Mouse (Mus musculus): ENCODE measurements around the gene Wt1. TPM values are rescaled to one million over a fixed set of nuclear protein-coding genes. Genes with fewer than 3 reads are reported as not detected.
A peak's percentile ranks its signal among the peaks of the same experiment; 100 is the strongest.

The Wt1 gene
- polyA plus RNA-seq, 1 experiment from 2014 or later = 2.5 TPM

DNA sequence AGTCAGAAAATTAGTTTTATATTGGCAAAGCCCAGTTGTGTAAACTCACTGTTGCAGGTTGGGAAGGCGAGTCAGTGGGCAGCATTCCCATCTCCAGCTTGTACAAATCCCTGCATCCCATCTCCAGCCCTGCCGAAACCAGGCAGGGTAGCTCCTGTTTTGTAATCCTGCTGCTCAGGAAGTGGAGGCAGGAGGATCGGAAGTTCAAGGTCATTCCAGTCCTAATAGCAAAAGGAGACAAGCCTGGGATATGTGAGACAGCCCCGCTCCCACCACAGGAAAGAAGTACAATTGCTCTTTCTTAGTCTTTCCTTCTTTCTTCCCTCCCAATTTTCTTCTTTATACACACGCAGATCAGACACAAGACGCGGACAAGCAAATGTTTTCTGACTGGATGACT, 25.8 kb upstream of the Wt1 start:
- H3K9me3 ChIP-seq = no peaks in the 10 kb centered on the region
- no peak for ATAC-seq (ENCODE audit: low read depth)
- H3K4me3 ChIP-seq = no peak overlapping the region
- H3K27ac ChIP-seq (replicated peaks) = no peak overlapping the region
- WGBS = 84% methylated on average over 7 of the region's 7 CpGs
- H3K27me3 ChIP-seq = 0 out of 2 replicates have a peak, but pooled peaks cover 3% of the 10 kb centered on the region
- H3K9ac ChIP-seq = no peak overlapping the region
- no peaks in the 10 kb centered on the region for H3K36me3 ChIP-seq
- no peak overlapping the region for H3K4me2 ChIP-seq
- H3K4me1 ChIP-seq (replicated peaks) = 0 out of 2 replicates have a peak, but pooled peaks cover 5% of the 10 kb centered on the region

DNA sequence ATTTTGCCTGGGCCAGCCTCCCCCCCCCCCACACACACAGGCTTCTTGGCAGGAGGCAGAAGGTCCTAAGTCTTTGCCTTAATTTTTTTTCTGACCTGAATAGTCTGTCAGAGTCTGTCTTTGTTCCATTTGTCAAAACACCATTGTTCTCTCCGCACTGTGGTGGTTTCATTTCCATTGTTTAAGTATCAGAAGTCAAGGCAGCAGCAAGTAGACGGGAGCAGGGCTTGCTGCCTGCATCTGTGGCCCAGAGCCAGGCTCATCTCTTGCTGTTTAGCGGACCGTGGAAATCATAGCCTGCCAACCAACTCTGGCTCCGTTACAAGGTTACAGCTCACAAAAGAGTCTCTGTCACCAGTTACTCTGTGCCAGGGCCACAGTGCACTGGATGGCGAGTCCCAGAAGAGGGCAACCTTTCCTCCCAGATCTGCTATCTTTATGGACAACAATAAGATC, 17.6 kb upstream of the Wt1 start:
- H3K4me3 ChIP-seq = no peak overlapping the region
- WGBS = 9% methylated on average over 6 of the region's 6 CpGs

DNA sequence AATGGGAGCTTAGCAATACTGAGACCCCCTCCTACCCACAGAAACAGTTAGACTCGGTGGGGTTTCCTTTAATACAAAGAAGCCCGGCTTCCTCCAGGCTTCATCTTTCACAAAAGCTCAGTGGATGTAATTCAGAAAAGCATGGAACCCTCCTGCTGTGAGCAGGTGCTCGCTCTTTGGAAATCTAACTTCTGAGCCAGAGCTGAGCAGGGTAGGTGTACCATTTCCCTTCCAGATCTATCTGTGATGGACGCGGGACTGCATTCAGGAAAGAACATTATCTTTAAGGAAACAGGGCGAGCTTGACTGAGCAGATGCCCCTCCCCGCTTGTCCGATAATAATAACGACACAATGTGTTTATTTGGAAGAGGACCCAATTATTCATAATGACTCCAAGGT, 12.3 kb upstream of the Wt1 start:
- Histone ChIP-seq H3K4me2 (no peak overlapping the region), H3K4me3 (no peak overlapping the region), H3K9ac (no peak overlapping the region), H3K9me3 (no peaks in the 10 kb centered on the region), H3K36me3 (no peaks in the 10 kb centered on the region), H3K4me1 (replicated peaks) (peaks cover 7% of the 10 kb centered on the region; the same call in 1 of the 2 replicates), H3K27ac (replicated peaks) (no peak overlapping the region), H3K27me3 (peaks cover 73% of the 10 kb centered on the region)
- WGBS = 16% methylated on average over 9 of the region's 9 CpGs
- no peak for ATAC-seq (ENCODE audit: low read depth)

More for the DNA sequence above, 17.6 kb upstream of the Wt1 start:
- no peaks in the 10 kb centered on the region for H3K9me3 ChIP-seq
- H3K27me3 ChIP-seq = peaks cover 31% of the 10 kb centered on the region
- H3K9ac ChIP-seq = no peak overlapping the region
- H3K4me2 ChIP-seq = no peak overlapping the region
- 0 out of 2 replicates have a peak, but pooled peaks cover 6% of the 10 kb centered on the region for H3K4me1 ChIP-seq (replicated peaks)
- H3K27ac ChIP-seq (replicated peaks) = no peak overlapping the region
- ATAC-seq (ENCODE audit: low read depth) = peak; percentile 95
- H3K36me3 ChIP-seq = no peaks in the 10 kb centered on the region

DNA sequence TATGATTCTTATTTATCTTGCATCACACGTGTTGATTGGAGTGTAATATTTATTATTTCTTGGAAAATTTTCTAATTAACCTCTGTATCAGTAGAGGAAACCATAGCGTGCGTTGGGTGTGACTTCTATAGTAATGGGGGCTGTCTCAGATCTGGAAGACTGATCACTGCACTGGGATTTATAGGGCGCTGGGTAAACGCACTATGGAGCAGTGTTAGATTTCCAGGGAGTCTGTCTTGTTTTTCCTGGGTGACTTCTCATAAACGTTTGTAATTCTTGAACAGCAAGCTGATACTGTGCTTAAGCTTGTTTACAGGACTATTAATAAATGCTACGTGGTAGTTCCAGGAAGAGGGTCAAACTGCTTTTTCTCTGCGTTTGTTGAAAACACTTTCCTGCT, 8.7 kb upstream of the Wt1 start:
- H3K27ac ChIP-seq (replicated peaks) = no peak overlapping the region
- peaks cover 7% of the 10 kb centered on the region for H3K4me1 ChIP-seq (replicated peaks)
- H3K9ac ChIP-seq = no peak overlapping the region
- H3K4me2 ChIP-seq = no peak overlapping the region
- no peak overlapping the region for H3K4me3 ChIP-seq
- H3K27me3 ChIP-seq = peaks cover 89% of the 10 kb centered on the region
- H3K9me3 ChIP-seq = no peaks in the 10 kb centered on the region
- ATAC-seq (ENCODE audit: low read depth) = no peak
- WGBS = 65% methylated on average over 8 of the region's 8 CpGs
- H3K36me3 ChIP-seq = no peaks in the 10 kb centered on the region

DNA sequence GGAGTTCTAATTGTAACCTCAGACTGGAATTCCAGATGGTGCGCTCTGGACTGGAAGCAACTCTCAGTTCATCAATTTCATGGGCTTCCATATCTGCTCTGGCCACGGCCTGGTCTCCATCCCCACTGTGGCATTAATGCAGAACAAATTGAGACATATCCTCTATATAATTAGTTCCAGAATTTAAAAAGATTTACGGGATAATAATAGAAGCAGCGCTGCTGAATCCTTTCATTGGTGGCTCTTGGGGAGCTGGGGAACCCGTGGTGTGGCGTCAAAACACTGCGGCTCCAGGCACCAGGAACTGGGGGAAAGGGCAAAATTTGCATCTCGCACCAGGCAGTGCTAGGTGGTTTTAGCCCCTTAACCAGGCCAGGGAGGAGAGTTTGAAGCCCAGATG, 4.1 kb upstream of the Wt1 start:
- Histone ChIP-seq H3K9me3 (no peaks in the 10 kb centered on the region), H3K4me1 (replicated peaks) (peaks cover 19% of the 10 kb centered on the region), H3K27me3 (peaks cover 98% of the 10 kb centered on the region), H3K9ac (no peak overlapping the region), H3K4me3 (no peak overlapping the region), H3K27ac (replicated peaks) (no peak overlapping the region), H3K36me3 (no peaks in the 10 kb centered on the region), H3K4me2 (no peak overlapping the region)
- WGBS = 3% methylated on average over 8 of the region's 8 CpGs
- ATAC-seq (ENCODE audit: low read depth) = no peak

DNA sequence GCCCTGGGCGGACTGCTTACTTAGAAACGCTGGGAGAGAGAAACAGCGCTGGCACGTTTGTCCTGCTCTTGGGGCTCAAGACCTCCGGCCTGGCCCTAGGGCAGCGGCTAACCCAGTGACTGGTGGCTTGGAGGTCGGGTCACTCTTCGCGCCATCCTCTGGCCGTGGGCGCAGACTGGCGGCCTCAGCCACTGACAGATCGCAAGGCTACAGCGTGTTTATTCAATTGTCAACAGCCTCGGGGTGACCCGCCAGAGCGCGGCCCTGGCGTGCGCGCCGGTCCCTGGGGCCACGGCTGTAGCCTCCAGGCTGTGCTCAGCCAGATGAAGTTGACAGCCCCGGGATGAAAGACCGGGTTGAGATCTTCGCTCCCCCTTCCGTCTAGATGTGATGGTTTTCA, 3.4 kb upstream of the Wt1 start:
- no peak overlapping the region for H3K27ac ChIP-seq (replicated peaks)
- H3K27me3 ChIP-seq = peaks cover 98% of the 10 kb centered on the region
- H3K9me3 ChIP-seq = no peaks in the 10 kb centered on the region
- ATAC-seq (ENCODE audit: low read depth) = 0 out of 2 replicates have a peak, but pooled peaks have one; percentile 11
- 1% methylated on average over 27 of the region's 27 CpGs for WGBS
- H3K4me1 ChIP-seq (replicated peaks) = peaks cover 22% of the 10 kb centered on the region
- H3K36me3 ChIP-seq = no peaks in the 10 kb centered on the region
- H3K9ac ChIP-seq = no peak overlapping the region
- H3K4me3 ChIP-seq = no peak overlapping the region
- peak overlapping the region; percentile 11 for H3K4me2 ChIP-seq

DNA sequence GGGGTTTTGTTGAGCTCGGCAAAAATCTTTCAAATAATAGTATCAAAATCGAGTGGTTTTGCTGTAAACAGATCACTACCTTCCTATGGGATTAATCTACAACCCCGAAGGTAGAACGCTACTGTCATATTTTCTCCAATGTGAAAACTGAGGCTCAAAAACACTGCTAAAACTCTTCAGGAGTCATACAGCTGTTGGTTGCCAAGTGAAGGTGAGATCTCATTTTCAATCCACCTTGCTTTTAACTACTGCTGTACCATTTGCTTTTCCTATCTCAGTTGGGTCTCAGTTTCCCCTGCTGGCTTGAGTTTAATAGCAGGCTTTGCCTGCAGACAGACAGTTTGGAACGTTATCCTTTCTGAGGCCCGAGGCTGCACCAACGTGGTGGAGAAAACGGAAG, 2.9 kb upstream of the Wt1 start:
- peaks cover 22% of the 10 kb centered on the region for H3K4me1 ChIP-seq (replicated peaks)
- no peak for ATAC-seq (ENCODE audit: low read depth)
- 2% methylated on average over 8 of the region's 8 CpGs for WGBS
- H3K36me3 ChIP-seq = no peaks in the 10 kb centered on the region
- no peak overlapping the region for H3K4me2 ChIP-seq
- no peak overlapping the region for H3K27ac ChIP-seq (replicated peaks)
- peaks cover 98% of the 10 kb centered on the region for H3K27me3 ChIP-seq
- H3K4me3 ChIP-seq = no peak overlapping the region
- no peaks in the 10 kb centered on the region for H3K9me3 ChIP-seq
- no peak overlapping the region for H3K9ac ChIP-seq

DNA sequence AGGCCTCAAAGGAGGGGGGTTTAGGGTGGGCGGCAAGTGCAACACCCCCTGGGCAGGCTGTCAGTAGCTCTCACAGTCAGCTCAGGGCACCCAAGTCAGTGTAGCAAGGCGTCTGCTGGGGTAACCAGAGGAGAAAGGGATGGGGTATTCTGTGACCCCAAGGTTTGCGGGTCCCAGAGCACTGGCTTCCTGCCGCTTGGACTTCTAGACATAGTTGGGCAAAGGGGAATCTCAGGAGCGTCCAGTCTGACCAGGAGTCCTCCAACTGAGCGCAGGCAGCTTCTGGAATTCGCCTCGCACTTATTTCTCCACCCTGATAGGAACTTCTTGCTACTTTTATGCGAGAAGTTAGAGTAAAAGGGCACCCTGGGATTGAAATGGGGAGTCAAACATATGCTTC, 2.4 kb upstream of the Wt1 start:
- Histone ChIP-seq H3K27ac (replicated peaks) (no peak overlapping the region), H3K9ac (no peak overlapping the region), H3K9me3 (no peaks in the 10 kb centered on the region), H3K27me3 (peaks cover 98% of the 10 kb centered on the region), H3K4me1 (replicated peaks) (peaks cover 22% of the 10 kb centered on the region), H3K4me3 (no peak overlapping the region), H3K4me2 (no peak overlapping the region), H3K36me3 (no peaks in the 10 kb centered on the region)
- ATAC-seq (ENCODE audit: low read depth) = no peak
- WGBS = 1% methylated on average over 9 of the region's 9 CpGs

DNA sequence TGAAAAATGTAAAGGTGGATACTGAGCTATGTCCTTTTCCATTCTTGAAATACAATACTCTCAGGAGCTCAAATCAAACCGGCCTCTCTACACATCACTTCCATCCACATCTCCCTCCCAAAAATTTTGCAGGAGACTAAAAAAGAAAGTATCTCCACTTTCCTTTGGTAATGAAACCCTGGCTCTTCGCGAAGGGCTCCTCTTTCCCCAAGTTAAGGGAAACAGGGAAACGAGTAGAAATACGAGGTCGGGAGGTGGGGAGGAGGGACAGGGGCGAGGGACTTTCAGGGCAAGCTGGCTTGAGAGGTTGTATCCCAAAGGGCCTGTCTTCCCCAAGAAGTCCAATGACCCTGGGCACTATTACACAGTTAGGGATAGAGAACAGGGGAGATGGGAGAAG, 1.9 kb upstream of the Wt1 start:
- H3K4me1 ChIP-seq (replicated peaks) = peaks cover 22% of the 10 kb centered on the region
- WGBS = 0% methylated on average over 7 of the region's 7 CpGs
- no peak overlapping the region for H3K4me3 ChIP-seq
- H3K36me3 ChIP-seq = no peaks in the 10 kb centered on the region
- H3K27ac ChIP-seq (replicated peaks) = no peak overlapping the region
- ATAC-seq (ENCODE audit: low read depth) = no peak
- H3K9me3 ChIP-seq = no peaks in the 10 kb centered on the region
- H3K27me3 ChIP-seq = peaks cover 98% of the 10 kb centered on the region
- no peak overlapping the region for H3K9ac ChIP-seq
- H3K4me2 ChIP-seq = no peak overlapping the region

DNA sequence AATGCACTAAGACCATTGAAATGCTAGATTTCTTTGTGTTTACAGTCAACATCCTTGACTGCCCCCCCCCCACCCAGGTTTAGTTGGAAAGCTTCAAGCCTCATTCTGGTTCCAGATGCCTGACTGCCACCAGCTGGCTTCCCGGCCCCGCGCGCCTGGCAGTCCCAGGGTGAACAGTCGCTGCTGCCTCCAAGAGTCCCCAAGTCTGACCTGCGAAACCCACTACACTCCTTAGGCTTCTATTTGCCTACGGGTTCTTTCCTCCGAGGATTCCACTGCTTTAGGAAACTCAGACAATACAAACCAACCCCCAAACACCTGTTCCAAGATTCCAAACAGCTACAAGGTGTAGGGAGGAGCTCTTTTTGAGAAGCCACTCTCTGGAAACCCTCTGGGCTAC, 1.1 kb upstream of the Wt1 start:
- no peak for ATAC-seq (ENCODE audit: low read depth)

DNA sequence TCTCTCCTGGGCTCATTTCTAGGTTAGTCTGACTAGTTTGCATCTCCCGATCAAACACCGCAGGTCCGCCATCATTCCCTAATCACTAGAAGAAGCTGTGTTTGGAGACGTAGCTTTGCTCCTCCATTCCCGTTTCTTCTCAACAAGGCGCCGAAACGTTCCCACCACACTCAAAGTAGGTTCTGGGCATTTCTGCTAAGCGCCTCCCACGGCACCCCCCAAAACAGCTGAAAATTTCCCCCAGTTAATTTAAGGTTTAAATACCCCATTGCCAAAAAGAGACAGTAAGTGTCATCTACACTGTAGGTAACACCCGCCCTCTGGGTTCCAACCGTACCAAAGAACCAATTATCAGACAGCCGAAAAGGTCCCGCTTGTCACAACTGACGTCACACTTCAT, 688 bp upstream of the Wt1 start:
- no peak for ATAC-seq (ENCODE audit: low read depth)
- H3K27ac ChIP-seq (replicated peaks) = no peak overlapping the region
- no peak overlapping the region for H3K4me2 ChIP-seq
- H3K9me3 ChIP-seq = no peaks in the 10 kb centered on the region
- no peak overlapping the region for H3K9ac ChIP-seq
- no peak overlapping the region for H3K4me3 ChIP-seq
- H3K27me3 ChIP-seq = peaks cover 98% of the 10 kb centered on the region
- no peaks in the 10 kb centered on the region for H3K36me3 ChIP-seq
- peaks cover 26% of the 10 kb centered on the region for H3K4me1 ChIP-seq (replicated peaks)
- 2% methylated on average over 15 of the region's 15 CpGs for WGBS

More for the DNA sequence above, 1.1 kb upstream of the Wt1 start:
- no peak overlapping the region for H3K4me2 ChIP-seq
- H3K9ac ChIP-seq = no peak overlapping the region
- H3K36me3 ChIP-seq = no peaks in the 10 kb centered on the region
- H3K27ac ChIP-seq (replicated peaks) = no peak overlapping the region
- under 1% methylated on average over 8 of the region's 8 CpGs for whole genome bisulfite sequencing
- no peak overlapping the region for H3K4me3 ChIP-seq
- H3K27me3 ChIP-seq = peaks cover 98% of the 10 kb centered on the region
- H3K9me3 ChIP-seq = no peaks in the 10 kb centered on the region
- H3K4me1 ChIP-seq (replicated peaks) = peaks cover 22% of the 10 kb centered on the region

DNA sequence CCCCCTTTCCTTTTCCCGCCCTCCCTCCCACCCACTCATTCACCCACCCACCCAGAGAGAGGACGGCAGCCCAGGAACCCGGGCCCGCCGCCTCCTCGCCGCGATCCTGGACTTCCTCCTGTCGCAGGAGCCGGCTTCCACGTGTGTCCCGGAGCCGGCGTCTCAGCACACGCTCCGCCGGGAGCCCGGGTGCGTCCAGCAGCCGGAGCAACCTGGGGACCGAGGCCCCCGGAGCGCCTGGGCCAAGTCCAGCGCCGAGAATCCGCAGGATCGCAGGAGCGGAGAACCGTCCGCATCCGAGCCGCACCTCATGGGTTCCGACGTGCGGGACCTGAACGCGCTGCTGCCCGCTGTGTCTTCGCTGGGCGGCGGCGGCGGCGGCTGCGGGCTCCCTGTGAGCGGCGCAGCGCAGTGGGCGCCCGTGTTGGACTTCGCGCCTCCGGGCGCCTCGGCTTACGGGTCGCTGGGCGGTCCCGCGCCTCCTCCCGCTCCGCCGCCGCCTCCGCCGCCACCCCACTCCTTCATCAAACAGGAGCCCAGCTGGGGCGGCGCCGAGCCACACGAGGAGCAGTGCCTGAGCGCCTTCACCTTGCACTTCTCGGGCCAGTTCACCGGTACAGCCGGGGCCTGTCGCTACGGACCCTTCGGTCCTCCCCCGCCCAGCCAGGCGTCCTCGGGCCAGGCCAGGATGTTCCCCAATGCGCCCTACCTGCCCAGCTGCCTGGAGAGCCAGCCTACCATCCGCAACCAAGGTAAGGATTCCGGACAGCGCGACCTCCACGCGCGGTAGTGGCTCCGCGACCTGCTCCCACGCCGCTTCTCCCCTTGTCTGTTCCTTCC, 582 bp downstream of the Wt1 start:
- Histone ChIP-seq H3K27ac (replicated peaks) (no peak overlapping the region), H3K4me2 (peak overlapping the region; percentile 36), H3K27me3 (peaks cover 98% of the 10 kb centered on the region), H3K9ac (no peak overlapping the region), H3K36me3 (no peaks in the 10 kb centered on the region), H3K4me3 (peak overlapping the region; percentile 22), H3K9me3 (no peaks in the 10 kb centered on the region), H3K4me1 (replicated peaks) (peaks cover 28% of the 10 kb centered on the region)
- WGBS = under 1% methylated on average over 60 of the region's 92 CpGs
- ATAC-seq (ENCODE audit: low read depth) = peak; percentile 25; the same call in 1 of the 2 replicates
